Mouse (Mus musculus) kidney, embryonic 15.5 days (tissue): ENCODE measurements at regions not wholly inside any gene's neighbourhood (a gene's known extent, or its start where the extent isn't known, plus 50 kb on each side); places are given as distances from the start of the nearest gene placed in this dataset.

ENCODE experiments used
- ATAC-seq: fragments of 200-750 bp; cut with Nextera tagmentation; replicated peaks from 2 replicates; pipeline ENCODE4 v1.8.0; 2017; ENCODE audit warnings: moderate TSS enrichment; ENCODE audit not compliant: low FRiP score
- H3K27ac ChIP-seq: fragments of 300-500 bp; sonication (generic); 2 replicates; pipeline ENCODE4 v1.5.1; 2015; ENCODE audit warnings: mild to moderate bottlenecking, inconsistent platforms
- H3K27me3 ChIP-seq: fragments of 300-500 bp; sonication (generic); 2 replicates; pipeline ENCODE4 v1.6.1; 2015; ENCODE audit warnings: inconsistent platforms
- H3K36me3 ChIP-seq: fragments of 300-500 bp; sonication (generic); 2 replicates; pipeline ENCODE4 v1.6.1; 2015; ENCODE audit warnings: inconsistent platforms
- H3K4me1 ChIP-seq: fragments of 300-500 bp; sonication (generic); 2 replicates; pipeline ENCODE4 v1.6.1; 2015; ENCODE audit warnings: inconsistent platforms
- H3K4me2 ChIP-seq: fragments of 300-500 bp; sonication (generic); 2 replicates; pipeline ENCODE4 v1.6.1; 2015; ENCODE audit warnings: moderate library complexity, mild to moderate bottlenecking, inconsistent platforms
- H3K4me3 ChIP-seq: fragments of 300-500 bp; sonication (generic); replicated peaks from 2 replicates; pipeline ENCODE4 v1.5.1; 2015; ENCODE audit warnings: mild to moderate bottlenecking, inconsistent platforms
- H3K9ac ChIP-seq: fragments of 300-500 bp; sonication (generic); 2 replicates; pipeline ENCODE4 v1.6.1; 2015; ENCODE audit warnings: mild to moderate bottlenecking, inconsistent platforms
- H3K9me3 ChIP-seq: fragments of 300-500 bp; sonication (generic); replicated peaks from 2 replicates; pipeline ENCODE4 v1.6.1; 2016; ENCODE audit warnings: inconsistent platforms
- WGBS: fragments of 180-500 bp; shearing (Covaris S2); methylation state at CpG from one replicate; pipeline ENCODE4 v1.1.7; 2015; ENCODE audit warnings: mixed read lengths; 5-methylcytosine and 5-hydroxymethylcytosine counted together

GRCm38 (mm10) chr8:92240686-92241275, 116.6 kb upstream of the Irx5 start:
- WGBS, result 71% methylated on average over 13 of the region's 13 CpGs
- H3K4me3 ChIP-seq, result no peak overlapping the region
- H3K4me2 ChIP-seq, result no peak overlapping the region
- H3K27ac ChIP-seq, result no peak overlapping the region
- no peaks in the 10 kb centered on the region for H3K4me1 ChIP-seq
- H3K36me3 ChIP-seq, result no peaks in the 10 kb centered on the region
- H3K27me3 ChIP-seq, result peaks cover 2% of the 10 kb centered on the region; the same call in 1 of the 2 replicates
- H3K9me3 ChIP-seq, result no peaks in the 10 kb centered on the region
- no peak overlapping the region for H3K9ac ChIP-seq
- no peak for ATAC-seq

GRCm38 (mm10) chr8:92231326-92232225, 125.8 kb upstream of the Irx5 start:
- 73% methylated on average over 23 of the region's 23 CpGs for WGBS
- no peak overlapping the region for H3K4me3 ChIP-seq
- H3K4me2 ChIP-seq, result no peak overlapping the region
- no peaks in the 10 kb centered on the region for H3K36me3 ChIP-seq
- no peak overlapping the region for H3K9ac ChIP-seq
- ATAC-seq, result no peak
- H3K27ac ChIP-seq, result no peak overlapping the region
- H3K9me3 ChIP-seq, result no peaks in the 10 kb centered on the region
- H3K27me3 ChIP-seq, result no peaks in the 10 kb centered on the region
- H3K4me1 ChIP-seq, result no peaks in the 10 kb centered on the region

GRCm38 (mm10) chr8:92229526-92229925, 127.9 kb upstream of the Irx5 start:
- no peaks in the 10 kb centered on the region for H3K36me3 ChIP-seq
- H3K27ac ChIP-seq, result no peak overlapping the region
- H3K4me2 ChIP-seq, result no peak overlapping the region
- H3K4me1 ChIP-seq, result no peaks in the 10 kb centered on the region
- no peak overlapping the region for H3K9ac ChIP-seq
- no peak for ATAC-seq
- 88% methylated on average over 2 of the region's 2 CpGs for WGBS
- no peaks in the 10 kb centered on the region for H3K9me3 ChIP-seq
- H3K27me3 ChIP-seq, result no peaks in the 10 kb centered on the region
- no peak overlapping the region for H3K4me3 ChIP-seq

- Histone ChIP-seq H3K36me3 (no peaks in the 10 kb centered on the region), H3K4me1 (no peaks in the 10 kb centered on the region), H3K9ac (no peak overlapping the region), H3K4me2 (no peak overlapping the region), H3K27ac (no peak overlapping the region), H3K4me3 (no peak overlapping the region), H3K27me3 (no peaks in the 10 kb centered on the region), H3K9me3 (no peaks in the 10 kb centered on the region)
- no peak for ATAC-seq
- 80% methylated on average over 3 of the region's 3 CpGs for WGBS
These were observed 132.5 kb upstream of the Irx5 start for GRCm38 (mm10) chr8:92224929-92225328.

DNA sequence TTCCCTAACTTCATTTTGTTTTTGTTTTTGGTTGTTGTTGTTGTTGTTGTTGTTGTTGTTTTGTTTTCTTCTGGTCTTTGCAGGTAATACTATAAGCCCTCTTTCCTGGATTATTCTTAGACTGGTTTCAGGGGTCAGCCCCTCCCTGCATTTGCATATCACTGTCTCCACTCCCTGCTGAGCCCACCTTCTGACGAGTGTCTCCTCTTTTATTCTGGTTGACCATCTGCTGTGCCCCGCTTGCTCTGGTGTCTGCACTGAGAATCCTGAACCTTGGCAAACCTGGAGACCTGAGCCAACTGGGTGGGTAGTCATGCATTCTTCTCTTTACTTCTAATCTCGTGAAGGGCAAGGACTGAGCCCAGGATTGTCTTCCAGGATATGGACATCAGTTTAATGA, 134.4 kb upstream of the Irx5 start:
- no peak overlapping the region for H3K4me3 ChIP-seq
- no peak overlapping the region for H3K4me2 ChIP-seq
- ATAC-seq, result no peak
- H3K36me3 ChIP-seq, result no peaks in the 10 kb centered on the region
- WGBS, result 64% methylated on average over 3 of the region's 3 CpGs
- no peaks in the 10 kb centered on the region for H3K9me3 ChIP-seq
- no peak overlapping the region for H3K9ac ChIP-seq
- no peaks in the 10 kb centered on the region for H3K27me3 ChIP-seq
- no peaks in the 10 kb centered on the region for H3K4me1 ChIP-seq
- no peak overlapping the region for H3K27ac ChIP-seq

DNA sequence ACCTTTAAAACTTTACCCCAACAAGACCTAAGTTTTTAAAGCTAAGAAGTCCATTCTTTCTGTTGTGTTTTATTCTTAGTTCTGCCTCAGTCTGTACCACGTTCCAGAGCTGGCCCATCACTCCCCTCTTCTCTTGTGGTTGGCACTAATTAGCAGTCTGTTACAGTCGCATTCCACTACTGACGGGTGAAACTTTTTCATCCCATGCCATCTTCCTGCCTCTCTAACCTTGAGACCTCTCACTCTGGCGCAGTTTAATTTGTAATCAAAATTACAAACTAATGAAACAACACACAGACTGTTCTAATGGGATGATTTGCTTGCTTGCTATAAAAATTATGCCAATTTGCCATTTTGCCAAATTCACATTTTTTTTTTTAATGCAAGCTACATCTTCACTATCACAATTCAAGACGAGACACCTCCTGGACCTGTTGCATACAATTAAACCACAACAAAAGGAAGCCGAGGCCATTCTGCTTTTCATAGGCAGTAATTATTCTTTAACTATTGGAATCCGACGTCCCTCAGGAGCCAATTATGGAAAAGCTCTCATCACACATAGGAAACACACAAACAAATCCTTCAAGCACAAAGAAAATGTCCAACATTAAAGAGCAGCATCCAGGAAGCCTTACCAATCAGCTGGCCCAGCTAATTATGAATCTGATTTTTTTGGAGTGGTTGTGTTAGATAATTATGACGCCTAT, 138.1 kb upstream of the Irx5 start:
- no peaks in the 10 kb centered on the region for H3K9me3 ChIP-seq
- no peak overlapping the region for H3K4me2 ChIP-seq
- no peak overlapping the region for H3K27ac ChIP-seq
- no peak overlapping the region for H3K9ac ChIP-seq
- 78% methylated on average over 9 of the region's 9 CpGs for WGBS
- H3K27me3 ChIP-seq, result 0 out of 2 replicates have a peak, but pooled peaks cover 9% of the 10 kb centered on the region
- no peak for ATAC-seq
- H3K4me1 ChIP-seq, result no peaks in the 10 kb centered on the region
- H3K4me3 ChIP-seq, result no peak overlapping the region
- no peaks in the 10 kb centered on the region for H3K36me3 ChIP-seq

DNA sequence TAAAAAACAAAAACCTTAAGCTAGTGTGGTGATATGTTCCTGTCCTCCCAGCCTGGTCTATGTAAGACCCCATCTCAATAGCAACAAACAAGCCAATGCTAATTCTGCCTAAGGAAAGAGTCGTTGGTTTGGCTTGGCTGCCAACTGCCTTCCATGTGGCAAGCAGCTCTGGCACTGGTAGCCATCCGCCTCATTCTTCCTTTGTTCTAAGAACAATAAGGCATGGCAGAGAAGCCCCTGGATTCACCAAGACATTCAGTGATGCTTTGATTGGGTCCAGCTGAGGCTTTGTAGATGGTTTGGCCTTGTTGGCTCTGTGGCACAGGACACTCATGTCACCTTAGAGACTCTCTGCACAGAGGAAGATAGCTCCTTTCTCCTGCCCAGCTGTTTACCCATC, 139.9 kb upstream of the Irx5 start:
- no peak overlapping the region for H3K4me2 ChIP-seq
- 73% methylated on average over 2 of the region's 2 CpGs for WGBS
- 0 out of 2 replicates have a peak, but pooled peaks cover 9% of the 10 kb centered on the region for H3K27me3 ChIP-seq
- no peaks in the 10 kb centered on the region for H3K36me3 ChIP-seq
- H3K4me3 ChIP-seq, result no peak overlapping the region
- H3K4me1 ChIP-seq, result no peaks in the 10 kb centered on the region
- no peak overlapping the region for H3K9ac ChIP-seq
- no peak for ATAC-seq
- no peaks in the 10 kb centered on the region for H3K9me3 ChIP-seq
- H3K27ac ChIP-seq, result no peak overlapping the region

GRCm38 (mm10) chr8:92216176-92216575, 141.2 kb upstream of the Irx5 start:
- ATAC-seq, result no peak
- Histone ChIP-seq H3K36me3 (no peaks in the 10 kb centered on the region), H3K4me1 (no peaks in the 10 kb centered on the region), H3K27ac (no peak overlapping the region), H3K27me3 (0 out of 2 replicates have a peak, but pooled peaks cover 15% of the 10 kb centered on the region), H3K9me3 (no peaks in the 10 kb centered on the region), H3K9ac (no peak overlapping the region), H3K4me3 (no peak overlapping the region), H3K4me2 (no peak overlapping the region)
- 7% methylated on average over 4 of the region's 5 CpGs for WGBS

GRCm38 (mm10) chr8:92212786-92213535, 144.5 kb upstream of the Irx5 start:
- Histone ChIP-seq H3K4me1 (no peaks in the 10 kb centered on the region), H3K4me3 (no peak overlapping the region), H3K4me2 (no peak overlapping the region), H3K9ac (no peak overlapping the region), H3K36me3 (no peaks in the 10 kb centered on the region), H3K9me3 (no peaks in the 10 kb centered on the region), H3K27me3 (peaks cover 19% of the 10 kb centered on the region; the same call in 1 of the 2 replicates), H3K27ac (no peak overlapping the region)
- ATAC-seq, result no peak
- 75% methylated on average over 14 of the region's 14 CpGs for WGBS

GRCm38 (mm10) chr8:92209081-92209480, 148.3 kb upstream of the Irx5 start:
- Histone ChIP-seq H3K36me3 (no peaks in the 10 kb centered on the region), H3K9me3 (no peaks in the 10 kb centered on the region), H3K9ac (no peak overlapping the region), H3K27ac (no peak overlapping the region), H3K4me2 (no peak overlapping the region), H3K4me3 (no peak overlapping the region), H3K4me1 (peaks cover 10% of the 10 kb centered on the region), H3K27me3 (peaks cover 17% of the 10 kb centered on the region; the same call in 1 of the 2 replicates)
- no peak for ATAC-seq
- WGBS, result 61% methylated on average over 5 of the region's 5 CpGs

DNA sequence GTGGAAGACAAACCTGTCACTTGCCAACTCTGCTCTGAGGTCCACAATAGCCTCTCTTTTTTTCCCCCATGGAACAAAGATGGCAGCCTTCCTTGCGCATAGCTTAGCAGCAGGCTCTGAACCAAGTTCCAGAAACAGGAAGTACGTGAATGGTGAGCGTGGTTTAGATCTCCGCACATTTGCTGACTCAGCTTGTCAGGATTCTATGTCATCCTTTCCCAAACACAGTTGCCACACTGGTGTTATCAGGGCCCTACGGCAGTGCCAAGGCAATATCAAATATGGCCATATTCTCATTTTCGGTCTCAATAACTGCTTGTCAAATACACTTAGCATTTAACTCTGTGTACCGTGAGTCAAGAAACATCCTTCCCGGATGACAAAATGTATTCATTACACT, 161.8 kb upstream of the Irx5 start:
- H3K27ac ChIP-seq, result no peak overlapping the region
- H3K4me1 ChIP-seq, result no peaks in the 10 kb centered on the region
- no peak overlapping the region for H3K4me2 ChIP-seq
- H3K9me3 ChIP-seq, result no peaks in the 10 kb centered on the region
- no peaks in the 10 kb centered on the region for H3K27me3 ChIP-seq
- WGBS, result 93% methylated on average over 8 of the region's 8 CpGs
- no peak overlapping the region for H3K4me3 ChIP-seq
- H3K9ac ChIP-seq, result no peak overlapping the region
- no peak for ATAC-seq
- no peaks in the 10 kb centered on the region for H3K36me3 ChIP-seq
